Mouse (Mus musculus): ENCODE data around the gene Cth. TPM values are rescaled to one million over a fixed set of nuclear protein-coding genes. Genes with fewer than 3 reads are reported as not detected.

Gene Cth
- total RNA-seq, 2 experiments from 2014 or later, result 0.15 TPM; not detected in 1

Other genes starting within 250 kb of the Cth start
- gene Ankrd13c, start 22.2 kb upstream of the Cth start, total RNA-seq (2015), result 47.7 and 50.0 TPM in 2 replicates
- 41.4 and 45.6 TPM in 2 replicates for gene Ankrd13c, start 22.2 kb upstream of the Cth start, total RNA-seq (2017)
- 237 and 277 TPM in 2 replicates for gene Srsf11, start 111.6 kb upstream of the Cth start, total RNA-seq (2015)
- 227 and 358 TPM in 2 replicates for gene Srsf11, start 111.6 kb upstream of the Cth start, total RNA-seq (2017)
- gene Lrrc40, start 111.6 kb upstream of the Cth start, total RNA-seq (2015), result 40.0 and 40.8 TPM in 2 replicates
- gene Lrrc40, start 111.6 kb upstream of the Cth start, total RNA-seq (2017), result 36.8 and 42.8 TPM in 2 replicates